In genomic region chr12:108334529-108334928, GRCm38 (mm10) we compare ENCODE assay signal across 7 mouse cellular contexts. TPM values are rescaled to one million over a fixed set of nuclear protein-coding genes. Genes with fewer than 3 reads are reported as not detected.
DNase-seq lines count a peak whose midpoint lies in the region; ATAC-seq and TF ChIP-seq lines count a peak whose summit lies in the region.

No protein-coding gene starts in this region.

- no peak for TF ChIP-seq POLR2A in small intestine, adult 2 months (IDR thresholded peaks at IDR 0.05; ENCODE audit: low read depth, low read length)

- TF ChIP-seq CTCF in lung, embryonic 14.5 days (IDR thresholded peaks at IDR 0.05; ENCODE audit: low read depth), result no peak
- no peak for TF ChIP-seq CTCF in liver, embryonic 14.5 days (IDR thresholded peaks at IDR 0.05; ENCODE audit: low read depth)
- no peak for TF ChIP-seq CTCF in small intestine, adult 2 months (IDR thresholded peaks at IDR 0.05; ENCODE audit: extremely low read depth, insufficient read length, insufficient replicate concordance, low read depth, low read length)

- WGBS in lung, embryonic 14.5 days, result 1% methylated on average over 32 of the region's 32 CpGs
- under 1% methylated on average over 32 of the region's 32 CpGs for WGBS in embryonic facial prominence, embryonic 12.5 days
- 2% methylated on average over 22 of the region's 32 CpGs for WGBS in hindbrain, embryonic 16.5 days
- WGBS in liver, embryonic 14.5 days (ENCODE audit: insufficient replicate concordance), result 1% methylated on average over 32 of the region's 32 CpGs
- WGBS in small intestine, adult 2 months, result 5% methylated on average over 32 of the region's 32 CpGs

- H3K4me2 ChIP-seq in lung, embryonic 14.5 days, result peak overlapping the region; percentile 100
- H3K4me2 ChIP-seq in embryonic facial prominence, embryonic 12.5 days (replicated peaks), result peak overlapping the region; percentile 100
- peak overlapping the region; percentile 99 for H3K4me2 ChIP-seq in hindbrain, embryonic 16.5 days (ENCODE audit: low read length)
- peak overlapping the region; percentile 65 for H3K4me2 ChIP-seq in liver, embryonic 14.5 days (ENCODE audit: low read depth)

- H3K9ac ChIP-seq in lung, embryonic 14.5 days, result peak overlapping the region; percentile 54
- peak overlapping the region; percentile 56 for H3K9ac ChIP-seq in embryonic facial prominence, embryonic 12.5 days
- H3K9ac ChIP-seq in hindbrain, embryonic 16.5 days (ENCODE audit: low read depth, low read length), result peak overlapping the region; percentile 83
- no peak overlapping the region for H3K9ac ChIP-seq in liver, embryonic 14.5 days (replicated peaks)

- no peak for TF ChIP-seq EP300 in liver, embryonic 14.5 days (IDR thresholded peaks at IDR 0.05; ENCODE audit: low read depth)

- H3K9me3 ChIP-seq in lung, embryonic 14.5 days (ENCODE audit: low read depth, low read length), result no peaks in the 10 kb centered on the region
- no peaks in the 10 kb centered on the region for H3K9me3 ChIP-seq in embryonic facial prominence, embryonic 12.5 days
- H3K9me3 ChIP-seq in hindbrain, embryonic 16.5 days (ENCODE audit: control insufficient read depth, low read length), result no peaks in the 10 kb centered on the region
- no peaks in the 10 kb centered on the region for H3K9me3 ChIP-seq in liver, embryonic 14.5 days (ENCODE audit: control insufficient read depth, low read length)

- H3K4me3 ChIP-seq in lung, embryonic 14.5 days (ENCODE audit: low read depth, low read length), result peak overlapping the region; percentile 66
- peak overlapping the region; percentile 67 for H3K4me3 ChIP-seq in embryonic facial prominence, embryonic 12.5 days
- peak overlapping the region; percentile 80 for H3K4me3 ChIP-seq in hindbrain, embryonic 16.5 days (ENCODE audit: low read length)
- H3K4me3 ChIP-seq in liver, embryonic 14.5 days (ENCODE audit: insufficient read depth in 1 of 2, low read depth in 2 of 2, low read length in 2 of 2), result peak overlapping the region; percentile 26 to 47; a peak in 3 of 4 replicates
- peak overlapping the region; percentile 64 for H3K4me3 ChIP-seq in small intestine, adult 2 months (ENCODE audit: low read depth, low read length)

- no peak overlapping the region for H3K27ac ChIP-seq in lung, embryonic 14.5 days (ENCODE audit: low read depth)
- H3K27ac ChIP-seq in embryonic facial prominence, embryonic 12.5 days, result 0 out of 2 replicates have a peak overlapping the region, but pooled peaks have one; percentile 36
- H3K27ac ChIP-seq in hindbrain, embryonic 16.5 days (ENCODE audit: low read depth, low read length), result peak overlapping the region; percentile 78
- no peak overlapping the region for H3K27ac ChIP-seq in liver, embryonic 14.5 days
- no peak overlapping the region for H3K27ac ChIP-seq in small intestine, adult 2 months (ENCODE audit: insufficient read depth, low read depth, low read length)

- H3K36me3 ChIP-seq in lung, embryonic 14.5 days (ENCODE audit: insufficient read depth), result no peaks in the 10 kb centered on the region
- H3K36me3 ChIP-seq in embryonic facial prominence, embryonic 12.5 days, result no peaks in the 10 kb centered on the region
- H3K36me3 ChIP-seq in hindbrain, embryonic 16.5 days (ENCODE audit: control insufficient read depth, insufficient read depth, low read length), result no peaks in the 10 kb centered on the region
- no peaks in the 10 kb centered on the region for H3K36me3 ChIP-seq in liver, embryonic 14.5 days (replicated peaks; ENCODE audit: control insufficient read depth, insufficient read depth, low read depth)
- H3K36me3 ChIP-seq in small intestine, adult 2 months (ENCODE audit: control insufficient read depth, insufficient read depth, low read length), result no peaks in the 10 kb centered on the region

- H3K4me1 ChIP-seq in lung, embryonic 14.5 days (ENCODE audit: insufficient read depth), result peaks cover 6% of the 10 kb centered on the region
- peaks cover 11% of the 10 kb centered on the region; the same call in 1 of the 2 replicates for H3K4me1 ChIP-seq in embryonic facial prominence, embryonic 12.5 days
- H3K4me1 ChIP-seq in hindbrain, embryonic 16.5 days (ENCODE audit: control insufficient read depth, insufficient read depth, low read depth, low read length), result peaks cover 14% of the 10 kb centered on the region
- 0 out of 4 replicates have a peak, but pooled peaks cover 0 to 4% of the 10 kb centered on the region in 2 experiments for H3K4me1 ChIP-seq in liver, embryonic 14.5 days (replicated peaks; ENCODE audit: control insufficient read depth in 2 of 2, insufficient read depth in 2 of 2, low read length in 1 of 2)
- peaks cover 8% of the 10 kb centered on the region for H3K4me1 ChIP-seq in small intestine, adult 2 months (ENCODE audit: control insufficient read depth, insufficient read depth, insufficient read length, low read length)

- peak; percentile 48 for DNase-seq in lung, embryonic 14.5 days
- DNase-seq in lung, postnatal 36 days, result no peak
- DNase-seq in liver, embryonic 14.5 days (ENCODE audit: low read depth in 3 of 3, low spot score in 3 of 3), result no peak
- DNase-seq in urinary bladder, postnatal 14 days (ENCODE audit: low spot score), result no peak

- peaks cover 19% of the 10 kb centered on the region; the same call in 1 of the 2 replicates for H3K27me3 ChIP-seq in lung, embryonic 14.5 days (ENCODE audit: insufficient read depth, low read length)
- peaks cover 35% of the 10 kb centered on the region for H3K27me3 ChIP-seq in embryonic facial prominence, embryonic 12.5 days
- 0 out of 2 replicates have a peak, but pooled peaks cover 2% of the 10 kb centered on the region for H3K27me3 ChIP-seq in hindbrain, embryonic 16.5 days (replicated peaks; ENCODE audit: control insufficient read depth, insufficient read depth, low read length)
- H3K27me3 ChIP-seq in liver, embryonic 14.5 days (ENCODE audit: control insufficient read depth, insufficient read depth, low read length), result peaks cover 18% of the 10 kb centered on the region
- H3K27me3 ChIP-seq in small intestine, adult 2 months (ENCODE audit: control insufficient read depth, insufficient read depth, low read length), result peaks cover 10% of the 10 kb centered on the region

- ATAC-seq in lung, embryonic 14.5 days (ENCODE audit: insufficient read depth), result no peak; the same call in 1 of the 2 replicates
- ATAC-seq in embryonic facial prominence, embryonic 12.5 days (ENCODE audit: insufficient number of reproducible peaks, insufficient read depth, low FRiP score, low TSS enrichment), result peak; percentile 17; the same call in 1 of the 2 replicates
- ATAC-seq in hindbrain, embryonic 16.5 days, result no peak
- no peak for ATAC-seq in liver, embryonic 14.5 days (ENCODE audit: insufficient read depth)

RNA-seq across cellular contexts. Expression of gene Cyp46a1, which starts 0.3 kb away (rescaled TPM):
- 3.9 and 4.4 TPM in 2 replicates for polyA plus RNA-seq in lung, embryonic 14.5 days (2014; fragmentation: Nextera tagmentation; extraction: Ambion mirVana)
- polyA plus RNA-seq in embryonic facial prominence, embryonic 12.5 days (2016; fragmentation: Nextera tagmentation; extraction: Ambion mirVana), result 5.9 and 7.4 TPM in 2 replicates
- 38.3 and 40.1 TPM in 2 replicates for polyA plus RNA-seq in hindbrain, embryonic 16.5 days (2015; fragmentation: Nextera tagmentation; extraction: Ambion mirVana)
- 0.48 and 0.52 TPM in 2 replicates for polyA plus RNA-seq in liver, embryonic 14.5 days (2012; rRNA removed)
- 0.11 and 0.13 TPM in 2 replicates for polyA plus RNA-seq in liver, embryonic 14.5 days (2014; fragmentation: Nextera tagmentation; extraction: Ambion mirVana)
- 0.51 and 1.2 TPM in 2 replicates for polyA plus RNA-seq in small intestine, adult 2 months (2012; rRNA removed)

RNA-seq across cellular contexts. Expression of gene Hhipl1, which starts 28.5 kb away (rescaled TPM):
- polyA plus RNA-seq in lung, embryonic 14.5 days (2014; fragmentation: Nextera tagmentation; extraction: Ambion mirVana), result 0.76 and 0.82 TPM in 2 replicates
- polyA plus RNA-seq in embryonic facial prominence, embryonic 12.5 days (2016; fragmentation: Nextera tagmentation; extraction: Ambion mirVana), result 1.0 and 1.1 TPM in 2 replicates
- polyA plus RNA-seq in hindbrain, embryonic 16.5 days (2015; fragmentation: Nextera tagmentation; extraction: Ambion mirVana), result 2.6 and 2.9 TPM in 2 replicates
- polyA plus RNA-seq in liver, embryonic 14.5 days (2012; rRNA removed), result 0.02 and 0.03 TPM in 2 replicates
- polyA plus RNA-seq in liver, embryonic 14.5 days (2014; fragmentation: Nextera tagmentation; extraction: Ambion mirVana), result not detected in 2 replicates
- polyA plus RNA-seq in small intestine, adult 2 months (2012; rRNA removed), result 0.76 and 1.1 TPM in 2 replicates

RNA-seq across cellular contexts. Expression of gene Eml1, which starts 36.2 kb away (rescaled TPM):
- polyA plus RNA-seq in lung, embryonic 14.5 days (2014; fragmentation: Nextera tagmentation; extraction: Ambion mirVana), result 105 and 109 TPM in 2 replicates
- polyA plus RNA-seq in embryonic facial prominence, embryonic 12.5 days (2016; fragmentation: Nextera tagmentation; extraction: Ambion mirVana), result 58.4 and 63.1 TPM in 2 replicates
- polyA plus RNA-seq in hindbrain, embryonic 16.5 days (2015; fragmentation: Nextera tagmentation; extraction: Ambion mirVana), result 59.3 and 62.3 TPM in 2 replicates
- 1.8 and 2.5 TPM in 2 replicates for polyA plus RNA-seq in liver, embryonic 14.5 days (2012; rRNA removed)
- polyA plus RNA-seq in liver, embryonic 14.5 days (2014; fragmentation: Nextera tagmentation; extraction: Ambion mirVana), result 3.3 and 4.1 TPM in 2 replicates
- polyA plus RNA-seq in small intestine, adult 2 months (2012; rRNA removed), result 10.1 and 19.8 TPM in 2 replicates

RNA-seq across cellular contexts. Expression of gene Ccdc85c, which starts 59.3 kb away (rescaled TPM):
- polyA plus RNA-seq in lung, embryonic 14.5 days (2014; fragmentation: Nextera tagmentation; extraction: Ambion mirVana), result 8.3 and 8.6 TPM in 2 replicates
- 7.7 and 7.9 TPM in 2 replicates for polyA plus RNA-seq in embryonic facial prominence, embryonic 12.5 days (2016; fragmentation: Nextera tagmentation; extraction: Ambion mirVana)
- 7.5 and 10.2 TPM in 2 replicates for polyA plus RNA-seq in hindbrain, embryonic 16.5 days (2015; fragmentation: Nextera tagmentation; extraction: Ambion mirVana)
- polyA plus RNA-seq in liver, embryonic 14.5 days (2012; rRNA removed), result 1.8 TPM in 2 replicates
- 1.8 TPM in 2 replicates for polyA plus RNA-seq in liver, embryonic 14.5 days (2014; fragmentation: Nextera tagmentation; extraction: Ambion mirVana)
- 58.8 and 100 TPM in 2 replicates for polyA plus RNA-seq in small intestine, adult 2 months (2012; rRNA removed)

Comparison
In these comparisons a context has a peak if more than half of its experiments do, and no peak if none do; other contexts are left out.
1. H3K27ac ChIP-seq: peak in embryonic facial prominence, embryonic 12.5 days (single experiment) and hindbrain, embryonic 16.5 days (single experiment); none in lung, embryonic 14.5 days (single experiment), liver, embryonic 14.5 days (single experiment) and small intestine, adult 2 months (single experiment).
2. Peak in every context shown above with its lines, with median percentiles within 50 percentile points of each other: H3K4me2 ChIP-seq and H3K4me3 ChIP-seq.